Comparison of ENCODE assay signal across 8 mouse cellular contexts in genomic region chr12:16185431-16185923, GRCm38 (mm10).
DNase-seq lines count a peak whose midpoint lies in the region; ATAC-seq lines count a peak whose summit lies in the region.

No protein-coding gene starts in this region.

- H3K9me3 ChIP-seq in embryonic facial prominence, embryonic 13.5 days, result no peaks in the 10 kb centered on the region
- H3K9me3 ChIP-seq in embryonic facial prominence, embryonic 10.5 days, result no peaks in the 10 kb centered on the region
- no peaks in the 10 kb centered on the region for H3K9me3 ChIP-seq in kidney, embryonic 15.5 days (replicated peaks)

- WGBS in embryonic facial prominence, embryonic 13.5 days, result 72% methylated on average over 14 of the region's 14 CpGs
- 79% methylated on average over 14 of the region's 14 CpGs for WGBS in embryonic facial prominence, embryonic 10.5 days
- 45% methylated on average over 14 of the region's 14 CpGs for WGBS in kidney, embryonic 15.5 days

- no peaks in the 10 kb centered on the region for H3K27me3 ChIP-seq in embryonic facial prominence, embryonic 13.5 days
- H3K27me3 ChIP-seq in embryonic facial prominence, embryonic 10.5 days (replicated peaks; ENCODE audit: low read depth, poor library complexity, severe bottlenecking), result no peaks in the 10 kb centered on the region
- no peaks in the 10 kb centered on the region for H3K27me3 ChIP-seq in kidney, embryonic 15.5 days

- no peak overlapping the region for H3K4me3 ChIP-seq in embryonic facial prominence, embryonic 13.5 days
- H3K4me3 ChIP-seq in embryonic facial prominence, embryonic 10.5 days, result no peak overlapping the region
- no peak overlapping the region for H3K4me3 ChIP-seq in kidney, embryonic 15.5 days (replicated peaks)

- no peak overlapping the region for H3K27ac ChIP-seq in embryonic facial prominence, embryonic 13.5 days
- H3K27ac ChIP-seq in embryonic facial prominence, embryonic 10.5 days (replicated peaks), result no peak overlapping the region
- no peak overlapping the region for H3K27ac ChIP-seq in kidney, embryonic 15.5 days

- DNase-seq in embryonic facial prominence, embryonic 10.5 days (ENCODE audit: low spot score), result no peak
- DNase-seq in gastrocnemius, adult 8-10 months (ENCODE audit: low spot score in 2 of 2), result peak; percentile 17 to 23
- peak; percentile 36 to 49 for DNase-seq in lung, postnatal 4 days
- DNase-seq in thymus, postnatal 36 days, result peak; percentile 62 to 63
- no peak for DNase-seq in right cerebral cortex, postnatal 25 days
- no peak for DNase-seq in layer of hippocampus, postnatal 14 days (ENCODE audit: low spot score in 2 of 2)

- no peak for ATAC-seq in embryonic facial prominence, embryonic 13.5 days (ENCODE audit: insufficient number of reproducible peaks, insufficient read depth, low FRiP score, low TSS enrichment, low read depth)
- ATAC-seq in kidney, embryonic 15.5 days (replicated peaks; ENCODE audit: low FRiP score), result no peak

- H3K36me3 ChIP-seq in embryonic facial prominence, embryonic 13.5 days, result no peaks in the 10 kb centered on the region
- H3K36me3 ChIP-seq in embryonic facial prominence, embryonic 10.5 days (replicated peaks), result no peaks in the 10 kb centered on the region
- no peaks in the 10 kb centered on the region for H3K36me3 ChIP-seq in kidney, embryonic 15.5 days

- no peak overlapping the region for H3K9ac ChIP-seq in embryonic facial prominence, embryonic 13.5 days
- H3K9ac ChIP-seq in kidney, embryonic 15.5 days, result no peak overlapping the region

- H3K4me1 ChIP-seq in embryonic facial prominence, embryonic 13.5 days, result peaks cover 12% of the 10 kb centered on the region
- peaks cover 4% of the 10 kb centered on the region; the same call in 1 of the 2 replicates for H3K4me1 ChIP-seq in embryonic facial prominence, embryonic 10.5 days
- H3K4me1 ChIP-seq in kidney, embryonic 15.5 days, result peaks cover 17% of the 10 kb centered on the region

- 0 out of 2 replicates have a peak overlapping the region, but pooled peaks have one; percentile 3 for H3K4me2 ChIP-seq in embryonic facial prominence, embryonic 13.5 days
- peak overlapping the region; percentile 2 for H3K4me2 ChIP-seq in kidney, embryonic 15.5 days

Comparison
In these comparisons a context has a peak if more than half of its experiments do, and no peak if none do; other contexts are left out.
1. DNase-seq: peak in gastrocnemius, adult 8-10 months (2 of 2), lung, postnatal 4 days (2 of 2) and thymus, postnatal 36 days (2 of 2); none in embryonic facial prominence, embryonic 10.5 days (single experiment), right cerebral cortex, postnatal 25 days (single experiment) and layer of hippocampus, postnatal 14 days (0 of 2).